Mouse (Mus musculus) MEL (cell line): ENCODE measurements around the gene Fam189b. TPM values are rescaled to one million over a fixed set of nuclear protein-coding genes. Genes with fewer than 3 reads are reported as not detected.
A peak's percentile ranks its signal among the peaks of the same experiment; 100 is the strongest.

Source experiments
- DNase-seq: peaks from one replicate; pipeline ENCODE4 v3.0.0; 2011; ENCODE audit warnings: low read depth, low spot score
- H3K27ac ChIP-seq: 2 replicates; pipeline ENCODE4 v1.5.1; 2012; ENCODE audit warnings: low read depth, mild to moderate bottlenecking, control low read depth, low read length, moderate library complexity; ENCODE audit not compliant: control insufficient read depth
- H3K27me3 ChIP-seq, 2 experiments: fragments of 150-350 bp in 1 of 2; sonication (generic) in 1 of 2; 2 replicates each; pipeline ENCODE4 v1.6.1; 2012; ENCODE audit warnings: low read length in 2 of 2, mild to moderate bottlenecking in 2 of 2, improper control_type of control experiment in 1 of 2, moderate library complexity in 1 of 2; ENCODE audit not compliant: insufficient read depth in 2 of 2, control insufficient read depth in 1 of 2
- H3K36me3 ChIP-seq, 2 experiments: 2 replicates each; pipeline ENCODE4 v1.6.1; 2012 to 2014; ENCODE audit warnings: low read length in 2 of 2, improper control_type of control experiment in 1 of 2, inconsistent platforms in 1 of 2, mild to moderate bottlenecking in 1 of 2; ENCODE audit not compliant: insufficient read depth in 2 of 2, control insufficient read depth in 1 of 2
- H3K4me1 ChIP-seq, 2 experiments: fragments of 150-350 bp in 1 of 2; sonication (generic) in 1 of 2; 2 replicates each; pipeline ENCODE4 v1.6.1; 2012; ENCODE audit warnings: low read length in 2 of 2, improper control_type of control experiment in 1 of 2, mild to moderate bottlenecking in 1 of 2; ENCODE audit not compliant: insufficient read depth in 2 of 2, control insufficient read depth in 1 of 2
- H3K4me3 ChIP-seq, 2 experiments: fragments of 150-350 bp in 1 of 2; sonication (generic) in 1 of 2; 2 replicates each; pipeline ENCODE4 v1.5.1; 2012; ENCODE audit warnings: low read depth in 2 of 2, low read length in 2 of 2, mild to moderate bottlenecking in 2 of 2, moderate library complexity in 2 of 2, control low read depth in 1 of 2, improper control_type of control experiment in 1 of 2; ENCODE audit not compliant: control insufficient read depth in 1 of 2, insufficient read depth in 1 of 2
- H3K79me2 ChIP-seq: 2 replicates; pipeline ENCODE4 v1.6.1; 2012; ENCODE audit warnings: mild to moderate bottlenecking, low read length, moderate library complexity; ENCODE audit not compliant: control insufficient read depth, poor library complexity, insufficient read depth
- H3K9ac ChIP-seq: 2 replicates; pipeline ENCODE4 v1.6.1; 2012; ENCODE audit warnings: low read depth, mild to moderate bottlenecking, control low read depth, low read length, moderate library complexity; ENCODE audit not compliant: control insufficient read depth, poor library complexity, severe bottlenecking
- H3K9me3 ChIP-seq: fragments of 150-350 bp; sonication (generic); replicated peaks from 2 replicates; pipeline ENCODE4 v1.6.1; 2012; ENCODE audit warnings: mild to moderate bottlenecking, low read length, improper control_type of control experiment, moderate library complexity; ENCODE audit not compliant: insufficient read depth
- EP300 ChIP-seq, 2 experiments: IDR thresholded peaks; 2 replicates each; pipeline ENCODE4 v1.6.1; 2011; ENCODE audit warnings: improper control_type of control experiment in 2 of 2, low read length in 2 of 2, low read depth in 1 of 2, mild to moderate bottlenecking in 1 of 2
- GABPA ChIP-seq: IDR thresholded peaks from 2 replicates; pipeline ENCODE4 v1.6.1; 2012; ENCODE audit warnings: low read depth, mild to moderate bottlenecking, inconsistent platforms, low read length, improper control_type of control experiment, moderate library complexity
- HCFC1 ChIP-seq: IDR thresholded peaks from 2 replicates; pipeline ENCODE4 v1.6.1; 2012; ENCODE audit warnings: low read depth, mild to moderate bottlenecking, inconsistent platforms, low read length, improper control_type of control experiment, moderate library complexity
- MAFK ChIP-seq: IDR thresholded peaks from 2 replicates; pipeline ENCODE4 v1.6.1; 2011; ENCODE audit warnings: low read depth, mild to moderate bottlenecking, low read length, improper control_type of control experiment, borderline replicate concordance
- MXI1 ChIP-seq: IDR thresholded peaks from 2 replicates; pipeline ENCODE4 v1.6.1; 2011; ENCODE audit warnings: mild to moderate bottlenecking, low read depth, low read length, improper control_type of control experiment
- MYB ChIP-seq: IDR thresholded peaks from 2 replicates; pipeline ENCODE4 v1.6.1; 2011; ENCODE audit warnings: mild to moderate bottlenecking, low read depth, low read length, improper control_type of control experiment
- NELFE ChIP-seq: IDR thresholded peaks from 2 replicates; pipeline ENCODE4 v1.6.1; 2011; ENCODE audit warnings: low read depth, low read length, improper control_type of control experiment
- POLR2AphosphoS5 ChIP-seq: IDR thresholded peaks from 2 replicates; pipeline ENCODE4 v1.6.1; 2012; ENCODE audit warnings: low read depth, borderline replicate concordance, mild to moderate bottlenecking, inconsistent platforms, low read length, moderate library complexity, mixed read lengths
- RAD21 ChIP-seq: IDR thresholded peaks from 2 replicates; pipeline ENCODE4 v1.6.1; 2011; ENCODE audit warnings: mild to moderate bottlenecking, low read depth, low read length, improper control_type of control experiment
- RCOR1 ChIP-seq: IDR thresholded peaks from 2 replicates; pipeline ENCODE4 v1.6.1; 2012; ENCODE audit warnings: low read depth, mild to moderate bottlenecking, inconsistent platforms, low read length, improper control_type of control experiment
- SIN3A ChIP-seq: IDR thresholded peaks from 2 replicates; pipeline ENCODE4 v1.6.1; 2012; ENCODE audit warnings: low read length, improper control_type of control experiment, inconsistent platforms
- SMC3 ChIP-seq: IDR thresholded peaks from 2 replicates; pipeline ENCODE4 v1.6.1; 2011; ENCODE audit warnings: low read depth, low read length, improper control_type of control experiment
- TAL1 ChIP-seq: IDR thresholded peaks from 2 replicates; pipeline ENCODE4 v1.6.1; 2012; ENCODE audit warnings: mild to moderate bottlenecking, inconsistent platforms, low read length, moderate library complexity, mixed read lengths
- USF1 ChIP-seq: IDR thresholded peaks from 2 replicates; pipeline ENCODE4 v1.6.1; 2014; ENCODE audit warnings: low read depth, mild to moderate bottlenecking, inconsistent platforms, low read length, improper control_type of control experiment, moderate library complexity
- ZKSCAN1 ChIP-seq: IDR thresholded peaks from 2 replicates; pipeline ENCODE4 v1.6.1; 2012; ENCODE audit warnings: low read depth, mild to moderate bottlenecking, inconsistent platforms, low read length, improper control_type of control experiment, moderate library complexity
- ZNF384 ChIP-seq: IDR thresholded peaks from 2 replicates; pipeline ENCODE4 v1.6.1; 2012; ENCODE audit warnings: low read depth, mild to moderate bottlenecking, inconsistent platforms, low read length, improper control_type of control experiment
- polyA plus RNA-seq, 2 experiments: library from polyadenylated mRNA; stranded (reverse) in 1 of 2; unstranded in 1 of 2; fragments of >175 nt in 1 of 2; fragments of >200 nt in 1 of 2; gene quantifications; 2 replicates each; pipeline versions ENCODE4 v1.2.1 to v1.2.4; 2012; ENCODE audit warnings: low replicate concordance in 2 of 2, low read depth in 1 of 2; ENCODE audit not compliant: insufficient read length in 2 of 2, insufficient read depth in 1 of 2, missing spikeins in 1 of 2
- total RNA-seq: library from RNA; depleted of rRNA; stranded (reverse); fragments of 300-350 nt; gene quantifications from 2 replicates; pipeline ENCODE4 v1.2.3, GENCODE M21; 2012

Gene Fam189b
- total and polyA plus RNA-seq, 3 experiments, result 7.0 to 35.3 TPM; not detected in 1

DNA sequence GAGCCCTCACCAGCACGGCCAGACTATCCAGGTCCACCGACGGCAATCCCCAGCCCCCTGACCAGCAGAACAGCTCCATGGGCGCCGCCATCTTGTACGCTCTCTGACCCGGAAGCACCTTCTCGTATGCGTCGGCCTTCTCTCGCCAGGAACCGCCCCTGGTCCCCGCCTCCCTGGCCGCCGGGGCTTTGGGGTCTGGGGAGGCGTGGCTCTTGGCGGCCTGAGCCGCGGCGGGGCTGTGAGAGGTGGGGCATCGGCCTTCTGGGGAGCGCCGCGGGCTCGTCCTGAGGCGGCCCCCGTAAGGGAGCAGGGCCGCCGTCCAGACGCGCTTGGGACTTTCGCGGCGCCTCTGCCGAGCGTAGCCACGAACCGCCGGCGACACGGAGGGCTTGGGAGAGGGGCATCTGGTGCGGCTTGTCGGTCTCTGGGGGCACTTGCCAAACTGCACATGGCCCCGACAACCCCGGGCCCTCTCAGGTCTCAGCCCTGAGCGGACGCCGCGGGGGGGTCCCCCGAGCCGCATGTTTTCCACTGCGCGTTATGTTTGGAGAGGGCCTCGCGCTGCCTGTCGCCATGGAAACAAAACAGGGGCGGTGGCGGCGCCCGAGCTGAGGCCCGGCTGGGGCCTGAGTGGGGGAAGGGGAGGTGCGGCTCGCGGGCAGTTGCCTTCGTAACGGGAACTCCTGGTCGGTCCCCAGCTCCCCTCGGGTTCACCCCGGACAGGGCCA lies 31.0 kb downstream of the Fam189b start (continued):
- TF ChIP-seq SIN3A, result peak; percentile 91
- TF ChIP-seq TAL1, result no peak
- TF ChIP-seq MYB, result no peak
- no peak for TF ChIP-seq RAD21
- no peak; the same call in 1 of the 2 replicates for TF ChIP-seq SMC3
- TF ChIP-seq USF1, result peak; percentile 80
- TF ChIP-seq GABPA, result no peak
- TF ChIP-seq ZKSCAN1, result no peak
- TF ChIP-seq POLR2AphosphoS5, result no peak
- TF ChIP-seq MAFK, result no peak
- TF ChIP-seq RCOR1, result no peak
- TF ChIP-seq EP300 (IDR thresholded peaks at IDR 0.05; ENCODE audit: low read depth in 1 of 2, low read length in 2 of 2), result 0 out of 4 replicates have a peak, but pooled peaks of 1 of the 2 experiments have one; percentile 14
- peak; percentile 97 for TF ChIP-seq HCFC1

DNA sequence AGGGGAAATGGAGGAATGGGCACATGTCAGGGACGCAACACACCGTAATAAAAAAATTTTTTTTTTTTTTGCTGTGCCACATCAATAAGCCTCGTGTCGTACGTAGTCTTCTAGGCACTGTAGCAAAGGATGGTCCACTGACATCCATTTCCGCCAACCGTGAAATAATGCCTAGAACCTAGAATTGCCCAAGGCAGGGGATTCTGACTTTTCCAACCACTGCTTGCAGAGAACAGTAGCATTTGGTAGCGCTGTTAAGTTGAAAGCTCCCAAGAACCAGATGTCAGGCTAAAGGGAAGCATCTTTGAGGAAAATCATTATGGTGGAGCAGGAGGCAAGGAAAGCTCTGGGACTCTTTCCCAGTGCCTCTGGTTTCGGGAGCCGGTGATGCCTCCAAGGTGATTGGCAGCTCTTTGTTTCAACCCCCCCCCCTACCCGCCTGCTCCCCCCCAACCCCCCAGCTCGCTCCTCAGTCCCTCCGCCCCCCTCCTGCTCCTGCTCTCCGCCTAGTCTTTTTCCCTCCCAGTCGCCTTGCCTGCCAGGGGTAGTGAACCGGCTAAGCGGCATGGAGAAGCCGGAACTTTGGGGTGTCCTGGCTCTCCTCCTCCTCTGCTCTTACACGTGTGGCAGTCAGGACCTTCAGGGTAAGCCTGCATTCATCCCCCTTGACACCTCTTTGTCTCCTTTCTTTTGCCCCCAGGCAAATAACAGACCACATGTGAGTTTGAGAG lies 31.9 kb downstream of the Fam189b start, which contains the start of gene Thbs3:
Thbs3 (plus strand) TSS at position 500 of the 731 bp plus-strand sequence.
- peak; percentile 49 for DNase-seq
- 0 out of 2 replicates have a peak, but pooled peaks have one; percentile 1 for TF ChIP-seq SMC3
- TF ChIP-seq USF1, result 0 out of 2 replicates have a peak, but pooled peaks have one; percentile 0
- TF ChIP-seq ZNF384, result peak; percentile 77
- TF ChIP-seq NELFE, result 0 out of 2 replicates have a peak, but pooled peaks have one; percentile 9
- peak; percentile 52; the same call in 1 of the 2 replicates for TF ChIP-seq MXI1
- no peak for TF ChIP-seq EP300 (IDR thresholded peaks at IDR 0.05; ENCODE audit: low read depth in 1 of 2, low read length in 2 of 2)
- peak within 1 kb of the TSS; percentile 80 for H3K9ac ChIP-seq
- peak within 1 kb of the TSS; percentile 84 to 98 for H3K4me3 ChIP-seq
- peak within 1 kb of the TSS; percentile 56 for H3K27ac ChIP-seq
- no peaks in the 10 kb centered on the region for H3K27me3 ChIP-seq
- H3K36me3 ChIP-seq, result peaks cover 0 to 10% of the 10 kb centered on the region in 2 experiments; a peak in 2 of 4 replicates
- peaks cover 2 to 14% of the 10 kb centered on the region in 2 experiments; a peak in 3 of 4 replicates for H3K4me1 ChIP-seq
- H3K79me2 ChIP-seq, result peaks cover 10% of the 10 kb centered on the region
- H3K9me3 ChIP-seq, result no peaks in the 10 kb centered on the region
